Mouse (Mus musculus) lung, embryonic 15.5 days (tissue): ENCODE measurements around the gene Mob3a. TPM values are rescaled to one million over a fixed set of nuclear protein-coding genes. Genes with fewer than 3 reads are reported as not detected.

Experiments used
- ATAC-seq: fragments of 200-750 bp; cut with Nextera tagmentation; 2 replicates; pipeline ENCODE4 v1.8.0; 2017; ENCODE audit warnings: moderate number of reproducible peaks, borderline replicate concordance; ENCODE audit not compliant: low FRiP score, low TSS enrichment; ENCODE audit errors: extremely low read depth
- H3K27ac ChIP-seq: fragments of 300-500 bp; sonication (generic); 2 replicates; pipeline ENCODE4 v1.5.1; 2015; ENCODE audit warnings: moderate library complexity, mild to moderate bottlenecking, inconsistent platforms
- H3K27me3 ChIP-seq: fragments of 300-500 bp; sonication (generic); 2 replicates; pipeline ENCODE4 v1.6.1; 2015; ENCODE audit warnings: inconsistent platforms
- H3K36me3 ChIP-seq: fragments of 300-500 bp; sonication (generic); 2 replicates; pipeline ENCODE4 v1.6.1; 2015; ENCODE audit warnings: inconsistent platforms
- H3K4me1 ChIP-seq: fragments of 300-500 bp; sonication (generic); 2 replicates; pipeline ENCODE4 v1.6.1; 2015; ENCODE audit warnings: inconsistent platforms
- H3K4me2 ChIP-seq: fragments of 300-500 bp; sonication (generic); 2 replicates; pipeline ENCODE4 v1.6.1; 2015; ENCODE audit warnings: inconsistent platforms, mild to moderate bottlenecking, moderate library complexity
- H3K4me3 ChIP-seq: fragments of 300-500 bp; sonication (generic); 2 replicates; pipeline ENCODE4 v1.5.1; 2015; ENCODE audit warnings: mild to moderate bottlenecking, inconsistent platforms
- H3K9ac ChIP-seq: fragments of 300-500 bp; sonication (generic); 2 replicates; pipeline ENCODE4 v1.6.1; 2015; ENCODE audit warnings: inconsistent platforms
- H3K9me3 ChIP-seq: fragments of 300-500 bp; sonication (generic); 2 replicates; pipeline ENCODE4 v1.6.1; 2016; ENCODE audit warnings: inconsistent platforms
- WGBS: fragments of 180-500 bp; shearing (Covaris S2); methylation state at CpG from one replicate; pipeline ENCODE4 v1.1.7; 2015; 5-methylcytosine and 5-hydroxymethylcytosine counted together
- polyA plus RNA-seq: library from polyadenylated mRNA; unstranded; fragments of >200 nt; fragmentation: Nextera tagmentation; extraction: Ambion mirVana; gene quantifications from 2 replicates; pipeline ENCODE4 v1.2.1, GENCODE M21; 2015

Gene Mob3a
- polyA plus RNA-seq, 1 experiment from 2014 or later, result 44.7 TPM

DNA sequence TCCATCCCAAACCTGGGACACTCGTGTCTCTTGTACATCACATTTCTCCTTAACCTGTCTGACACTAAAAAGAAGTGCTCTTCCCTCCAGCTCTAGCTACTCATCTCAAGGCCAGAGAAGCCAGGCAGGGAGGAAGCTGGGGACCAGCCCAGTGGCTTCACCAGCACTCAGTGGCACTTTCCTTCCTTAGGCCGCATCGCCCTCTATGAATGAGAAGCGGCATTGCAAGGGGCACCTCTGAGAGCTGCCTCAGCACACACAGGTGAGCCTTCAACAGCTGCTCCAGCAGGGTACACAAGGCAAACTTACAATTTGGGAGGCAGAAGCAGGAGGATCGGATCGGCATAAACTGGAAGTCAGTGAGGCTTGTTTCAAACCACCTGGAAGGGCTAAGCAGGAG lies 17.6 kb downstream of the Mob3a start:
- H3K9ac ChIP-seq, result no peak overlapping the region
- H3K27ac ChIP-seq, result no peak overlapping the region
- no peak overlapping the region for H3K4me2 ChIP-seq
- H3K9me3 ChIP-seq, result no peaks in the 10 kb centered on the region
- H3K4me1 ChIP-seq, result peaks cover 7% of the 10 kb centered on the region
- H3K4me3 ChIP-seq, result no peak overlapping the region
- H3K27me3 ChIP-seq, result no peaks in the 10 kb centered on the region
- ATAC-seq, result no peak
- WGBS, result 61% methylated on average over 6 of the region's 6 CpGs
- H3K36me3 ChIP-seq, result peaks cover 30% of the 10 kb centered on the region

DNA sequence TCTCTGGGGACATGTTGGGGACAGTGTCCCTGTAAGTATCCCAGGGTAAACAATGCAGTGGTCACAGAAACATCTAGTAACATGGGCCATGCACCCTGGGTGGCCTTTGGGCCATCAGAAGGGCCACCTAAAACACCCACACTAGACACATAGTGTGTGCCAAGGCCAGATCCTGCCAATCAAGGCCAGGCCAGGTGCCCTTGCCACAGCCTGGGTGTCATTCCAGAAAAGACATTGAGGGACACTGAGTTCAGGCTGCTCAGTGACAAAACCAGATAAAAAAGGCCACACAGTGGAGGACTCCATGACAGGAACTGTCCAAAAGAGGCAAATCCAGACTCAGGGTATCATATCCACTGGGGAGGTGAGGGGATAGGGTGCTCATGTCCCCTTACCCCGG lies 18.1 kb downstream of the Mob3a start:
- ATAC-seq, result no peak
- Histone ChIP-seq H3K9me3 (no peaks in the 10 kb centered on the region), H3K4me3 (no peak overlapping the region), H3K27ac (no peak overlapping the region), H3K27me3 (no peaks in the 10 kb centered on the region), H3K4me2 (no peak overlapping the region), H3K9ac (no peak overlapping the region), H3K4me1 (peaks cover 12% of the 10 kb centered on the region), H3K36me3 (peaks cover 28% of the 10 kb centered on the region)
- 86% methylated on average over 1 of the region's 1 CpGs for WGBS

GRCm38 (mm10) chr10:80682003-80682402 lies 19.8 kb downstream of the Mob3a start:
- WGBS, result 93% methylated on average over 6 of the region's 6 CpGs
- no peak overlapping the region for H3K27ac ChIP-seq
- H3K9ac ChIP-seq, result no peak overlapping the region
- peaks cover 24% of the 10 kb centered on the region for H3K36me3 ChIP-seq
- no peak overlapping the region for H3K4me3 ChIP-seq
- no peak overlapping the region for H3K4me2 ChIP-seq
- H3K4me1 ChIP-seq, result peaks cover 29% of the 10 kb centered on the region
- no peaks in the 10 kb centered on the region for H3K27me3 ChIP-seq
- ATAC-seq, result no peak
- H3K9me3 ChIP-seq, result no peaks in the 10 kb centered on the region

DNA sequence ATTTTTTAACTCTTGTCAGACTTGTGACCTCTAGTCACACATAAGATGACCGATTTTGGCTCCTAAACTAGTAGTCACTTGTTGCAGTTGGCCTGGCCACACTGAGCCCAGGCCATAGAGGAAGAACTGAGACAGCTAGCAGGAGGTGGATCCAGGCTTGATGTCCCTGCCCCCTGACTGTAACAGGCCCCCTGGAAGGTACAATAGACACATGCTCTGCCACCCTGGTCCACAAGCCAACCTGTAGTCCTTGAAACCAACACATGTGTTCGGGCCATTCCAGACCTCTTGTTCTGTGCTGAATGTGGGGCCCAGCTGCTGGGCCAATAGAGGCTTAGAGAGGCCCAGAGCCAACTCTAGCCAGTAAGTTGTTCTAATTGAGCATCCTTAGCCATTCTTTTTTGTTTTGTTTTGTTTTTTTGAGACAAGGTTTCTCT lies 21.5 kb downstream of the Mob3a start:
- 78% methylated on average over 2 of the region's 2 CpGs for WGBS
- Histone ChIP-seq H3K27me3 (no peaks in the 10 kb centered on the region), H3K27ac (no peak overlapping the region), H3K9ac (no peak overlapping the region), H3K4me3 (no peak overlapping the region), H3K4me1 (peaks cover 32% of the 10 kb centered on the region), H3K9me3 (no peaks in the 10 kb centered on the region), H3K4me2 (no peak overlapping the region), H3K36me3 (0 out of 2 replicates have a peak, but pooled peaks cover 7% of the 10 kb centered on the region)
- ATAC-seq, result no peak

- no peak overlapping the region for H3K4me3 ChIP-seq
- WGBS, result 55% methylated on average over 9 of the region's 9 CpGs
- H3K9ac ChIP-seq, result no peak overlapping the region
- H3K9me3 ChIP-seq, result no peaks in the 10 kb centered on the region
- peaks cover 37% of the 10 kb centered on the region for H3K4me1 ChIP-seq
- H3K27me3 ChIP-seq, result no peaks in the 10 kb centered on the region
- H3K36me3 ChIP-seq, result 0 out of 2 replicates have a peak, but pooled peaks cover 6% of the 10 kb centered on the region
- H3K4me2 ChIP-seq, result no peak overlapping the region
- no peak for ATAC-seq
- peak overlapping the region; percentile 98 for H3K27ac ChIP-seq
Measured at GRCm38 (mm10) chr10:80679556-80680259, 22.1 kb downstream of the Mob3a start.

DNA sequence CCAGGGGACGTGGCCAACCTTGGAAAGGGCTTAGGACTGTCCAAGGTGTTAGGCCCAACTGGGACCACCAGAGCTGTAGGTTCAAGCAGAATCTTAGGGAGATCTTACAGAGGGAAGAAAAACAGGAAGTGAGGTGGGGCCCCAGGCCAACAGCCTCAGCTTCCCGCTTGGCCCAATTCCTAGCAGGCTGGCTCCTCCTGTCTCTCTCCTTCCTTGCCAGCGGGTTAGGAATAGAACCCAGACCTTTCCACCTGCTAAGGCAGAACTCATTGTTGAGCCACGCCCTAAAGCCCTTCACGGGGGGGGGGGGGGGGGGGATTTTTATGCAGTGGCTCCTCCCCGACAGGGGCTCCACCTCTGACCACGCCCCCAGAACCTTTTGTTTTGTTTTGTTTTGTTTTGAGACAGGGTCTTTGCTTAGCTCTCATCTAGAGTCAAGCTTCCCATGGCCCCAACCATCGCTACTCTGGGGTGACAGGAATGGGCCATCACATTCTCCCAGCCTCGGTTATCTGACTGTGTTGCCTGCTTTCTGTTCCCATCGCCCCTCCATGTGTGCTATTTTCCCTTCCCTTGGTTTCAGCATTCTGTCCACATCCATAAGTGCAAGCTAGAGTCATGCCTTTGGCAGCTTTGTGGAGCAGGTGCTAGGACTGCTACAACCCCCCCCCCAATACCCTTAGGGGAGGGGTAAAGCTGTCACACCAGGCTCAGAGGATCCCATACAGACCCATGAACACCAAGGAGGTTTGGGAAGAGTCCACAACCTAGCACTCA lies 23.0 kb downstream of the Mob3a start:
- H3K9me3 ChIP-seq, result no peaks in the 10 kb centered on the region
- 0 out of 2 replicates have a peak, but pooled peaks have one; percentile 2 for ATAC-seq
- 0 out of 2 replicates have a peak overlapping the region, but pooled peaks have one; percentile 66 for H3K9ac ChIP-seq
- H3K4me2 ChIP-seq, result peak overlapping the region; percentile 77
- 51% methylated on average over 8 of the region's 10 CpGs for WGBS
- H3K4me3 ChIP-seq, result 0 out of 2 replicates have a peak overlapping the region, but pooled peaks have one; percentile 12
- no peaks in the 10 kb centered on the region for H3K27me3 ChIP-seq
- H3K27ac ChIP-seq, result peak overlapping the region; percentile 98
- peaks cover 46% of the 10 kb centered on the region for H3K4me1 ChIP-seq
- peaks cover 1% of the 10 kb centered on the region; the same call in 1 of the 2 replicates for H3K36me3 ChIP-seq

DNA sequence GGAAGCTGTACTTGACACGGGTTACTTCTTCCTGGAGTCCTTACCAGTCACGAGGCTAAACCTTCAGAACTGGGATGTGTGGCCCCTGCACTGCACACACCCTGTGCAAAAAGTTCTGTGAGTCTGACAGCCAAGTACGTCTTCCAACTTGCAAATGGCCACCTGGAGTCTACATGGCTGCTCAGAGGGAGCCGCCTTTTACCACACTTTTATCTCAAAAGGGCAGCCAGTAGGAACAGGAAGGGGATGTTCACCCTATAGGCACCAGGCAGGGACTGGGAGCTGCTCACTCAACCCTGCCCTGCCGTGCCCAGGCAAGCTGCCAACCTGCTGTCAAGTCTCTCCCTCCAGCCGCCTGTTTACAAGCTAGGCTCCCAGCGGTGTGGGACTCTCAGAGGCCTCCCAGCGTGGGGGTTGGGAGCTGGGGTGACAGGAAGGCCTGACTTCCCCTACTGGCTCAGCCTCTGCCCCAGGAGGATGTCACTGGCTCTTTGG lies 23.8 kb downstream of the Mob3a start, which contains the start of gene Mknk2:
Gene Mknk2 (minus strand): TSS at position 171 of the 495 bp plus-strand sequence.
- peaks cover 54% of the 10 kb centered on the region for H3K4me1 ChIP-seq
- ATAC-seq, result peak; percentile 43
- WGBS, result 2% methylated on average over 8 of the region's 8 CpGs

GRCm38 (mm10) chr10:80677128-80677875 lies 24.5 kb downstream of the Mob3a start:
- no peak for ATAC-seq
- Histone ChIP-seq H3K9me3 (no peaks in the 10 kb centered on the region), H3K27ac (peak overlapping the region; percentile 98), H3K36me3 (peaks cover 4% of the 10 kb centered on the region), H3K4me2 (peak overlapping the region; percentile 77), H3K9ac (peak overlapping the region; percentile 66), H3K4me3 (peak overlapping the region; percentile 90), H3K4me1 (peaks cover 60% of the 10 kb centered on the region), H3K27me3 (no peaks in the 10 kb centered on the region)
- 20% methylated on average over 9 of the region's 9 CpGs for WGBS

More for the DNA sequence above, 23.8 kb downstream of the Mob3a start, which contains the start of gene Mknk2:
- Histone ChIP-seq H3K9me3 (no peaks in the 10 kb centered on the region), H3K27ac (peak within 1 kb of the TSS; percentile 98), H3K27me3 (no peaks in the 10 kb centered on the region), H3K9ac (peak within 1 kb of the TSS; percentile 66), H3K36me3 (no peaks in the 10 kb centered on the region; the same call in 1 of the 2 replicates), H3K4me3 (peak within 1 kb of the TSS; percentile 90), H3K4me2 (peak within 1 kb of the TSS; percentile 77)

GRCm38 (mm10) chr10:80676198-80676928 lies 25.4 kb downstream of the Mob3a start:
- ATAC-seq, result peak; percentile 91
- H3K9ac ChIP-seq, result peak overlapping the region; percentile 87
- H3K4me1 ChIP-seq, result peaks cover 61% of the 10 kb centered on the region
- peak overlapping the region; percentile 98 for H3K27ac ChIP-seq
- H3K9me3 ChIP-seq, result no peaks in the 10 kb centered on the region
- H3K4me3 ChIP-seq, result peak overlapping the region; percentile 90
- no peaks in the 10 kb centered on the region for H3K27me3 ChIP-seq
- peak overlapping the region; percentile 77 for H3K4me2 ChIP-seq
- WGBS, result under 1% methylated on average over 58 of the region's 78 CpGs
- peaks cover 13% of the 10 kb centered on the region for H3K36me3 ChIP-seq

- no peak; the same call in 1 of the 2 replicates for ATAC-seq
- H3K27ac ChIP-seq, result peak overlapping the region; percentile 98
- H3K36me3 ChIP-seq, result peaks cover 20% of the 10 kb centered on the region
- no peaks in the 10 kb centered on the region for H3K27me3 ChIP-seq
- H3K4me2 ChIP-seq, result peak overlapping the region; percentile 77
- H3K9me3 ChIP-seq, result no peaks in the 10 kb centered on the region
- peak overlapping the region; percentile 90 for H3K4me3 ChIP-seq
- H3K4me1 ChIP-seq, result peaks cover 61% of the 10 kb centered on the region
- peak overlapping the region; percentile 87 for H3K9ac ChIP-seq
- WGBS, result 0% methylated on average over 41 of the region's 54 CpGs
Measured at GRCm38 (mm10) chr10:80675405-80676197, 26.2 kb downstream of the Mob3a start.
